Mouse (Mus musculus) T-helper 1 cell (primary cell): ENCODE measurements around the gene Cops4.

Experiments
- in situ Hi-C: fragments of 300-600 bp; cut with MboI, MseI; formaldehyde crosslinking; loops from one replicate; pipeline ENCODE4 v1.15.1; 2025; ENCODE audit warnings: high pct_unique_total_duplicates

Gene Cops4

DNA sequence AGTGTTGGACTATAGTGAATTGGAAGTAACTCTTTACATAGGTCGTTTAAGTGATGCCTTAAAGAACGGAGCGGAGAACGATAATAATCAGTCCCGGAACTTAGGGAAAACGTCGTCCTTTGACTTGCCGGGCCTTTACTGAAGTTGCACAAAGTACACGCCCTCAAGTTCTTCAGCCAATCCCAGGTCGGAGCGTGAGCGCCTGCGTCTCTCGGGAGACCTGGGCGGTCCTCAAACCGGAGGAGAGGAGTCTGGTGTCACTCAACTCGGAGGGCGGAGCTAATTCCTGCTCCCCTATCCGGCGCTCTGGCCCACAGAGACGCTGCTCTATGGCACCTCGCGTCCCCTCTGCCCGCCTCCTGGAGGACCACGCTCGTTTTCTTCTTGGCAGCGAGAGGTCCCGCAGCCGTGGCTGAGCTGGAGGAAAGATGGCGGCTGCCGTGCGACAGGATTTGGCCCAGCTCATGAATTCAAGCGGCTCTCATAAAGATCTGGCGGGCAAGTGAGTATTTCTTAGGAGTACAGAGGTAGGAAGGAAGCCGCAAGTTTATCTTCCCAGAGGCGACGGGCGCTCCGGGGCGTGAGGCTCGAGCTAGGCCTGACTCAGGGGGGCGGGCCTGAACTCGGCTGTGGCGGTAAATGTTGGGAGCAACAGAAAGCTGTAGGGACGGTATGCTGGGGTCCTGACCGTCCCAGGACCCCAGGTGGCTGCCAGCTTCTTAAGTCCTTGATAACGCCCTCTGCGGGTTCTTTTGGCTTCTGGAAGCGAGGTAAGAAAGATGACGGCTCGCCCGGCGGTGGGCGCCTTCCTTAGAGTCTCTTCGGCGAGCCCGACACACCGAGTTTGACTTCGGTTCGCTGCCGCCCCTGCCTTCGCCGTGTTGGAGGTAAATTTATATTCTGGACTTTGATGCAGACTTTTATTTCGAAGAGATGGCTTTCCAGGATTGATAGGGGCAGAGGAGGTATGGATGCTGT, at the start of gene Cops4:
TSS of gene Cops4 (plus strand) at position 261 of the 978 bp plus-strand sequence.
- in situ Hi-C loops: loop anchor here (5.0 kb wide), 1 partner anchor 91 kb away; no protein-coding TSS in a partner anchor

DNA sequence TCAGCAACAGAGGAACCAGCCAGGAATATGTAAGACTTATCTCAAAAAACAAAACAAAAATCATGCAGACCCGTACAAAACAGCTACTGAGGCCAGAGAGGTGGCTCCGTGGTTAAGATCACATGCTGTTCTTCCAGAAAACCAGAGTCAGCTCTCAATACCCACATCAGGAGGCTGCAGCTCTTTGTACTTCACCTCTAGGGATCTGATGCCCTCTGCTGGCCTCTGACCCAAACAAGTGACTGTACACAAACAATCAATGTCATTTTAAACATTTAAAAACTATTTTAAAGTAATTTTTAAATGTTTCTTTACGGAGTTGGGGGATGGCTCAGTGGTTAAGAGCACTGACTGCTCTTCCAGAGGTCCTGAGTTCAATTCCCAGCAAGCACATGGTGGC, 41.8 kb upstream of the Cops4 start:
- in situ Hi-C loops: no loop called here

DNA sequence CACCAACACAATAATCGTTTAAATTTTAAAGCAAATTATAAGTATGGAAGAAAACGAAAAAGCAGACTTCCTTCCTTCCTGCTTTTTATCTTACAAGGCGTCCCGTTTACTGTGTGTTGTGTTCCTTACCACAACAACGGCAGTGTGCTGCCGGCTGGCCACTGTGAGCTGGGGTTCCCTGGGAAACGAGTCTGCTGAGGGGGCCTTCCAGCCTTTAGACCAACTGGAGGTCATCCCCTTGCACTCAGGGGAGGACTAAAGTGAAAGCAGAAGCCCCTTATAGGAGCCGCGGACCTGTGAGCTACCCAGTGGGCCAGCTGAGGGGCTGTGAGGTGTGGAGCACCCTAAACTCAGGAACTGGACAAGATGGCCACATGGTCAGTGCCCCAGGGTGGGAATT, 40.5 kb upstream of the Cops4 start:
- in situ Hi-C loops: no loop called here

DNA sequence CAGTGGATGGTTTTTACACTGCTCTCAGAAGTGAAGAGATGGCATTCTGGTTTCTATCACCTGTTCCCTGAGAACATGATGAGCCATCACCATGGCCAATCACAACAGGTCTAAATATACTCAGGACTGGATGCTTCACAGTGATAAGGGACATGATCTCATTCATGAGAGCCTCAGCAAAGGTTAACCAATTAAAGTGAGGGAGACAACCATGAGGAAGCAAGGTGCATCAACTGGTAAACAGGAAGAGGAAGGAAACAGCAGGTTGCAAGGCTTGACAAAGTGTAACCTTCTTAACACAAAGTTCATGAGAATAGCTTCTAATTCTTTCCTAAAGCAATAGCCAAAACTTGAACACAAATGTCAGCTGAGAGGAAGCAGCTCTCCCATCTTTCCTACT, 34.5 kb upstream of the Cops4 start:
- in situ Hi-C loops: no loop called here

DNA sequence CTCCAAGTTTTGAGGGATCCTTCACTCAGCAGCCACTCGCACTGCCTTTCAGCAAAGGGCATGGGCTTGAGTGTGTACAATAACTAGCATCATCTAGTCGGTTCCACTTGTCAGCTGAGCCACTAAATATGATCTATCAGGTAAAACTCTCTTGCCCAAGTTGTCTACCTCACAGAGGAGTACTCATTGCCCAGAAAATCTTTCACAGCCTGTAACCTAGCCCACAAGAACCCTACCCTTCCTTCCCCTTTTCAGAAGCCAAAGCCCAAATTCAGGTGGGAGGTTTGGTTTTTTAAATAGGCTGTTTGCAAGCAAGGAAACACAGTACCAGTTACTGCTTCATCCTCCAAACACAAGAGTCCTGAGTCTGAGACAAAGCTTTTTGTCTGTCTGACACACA, 31.0 kb upstream of the Cops4 start:
- in situ Hi-C loops: no loop called here

DNA sequence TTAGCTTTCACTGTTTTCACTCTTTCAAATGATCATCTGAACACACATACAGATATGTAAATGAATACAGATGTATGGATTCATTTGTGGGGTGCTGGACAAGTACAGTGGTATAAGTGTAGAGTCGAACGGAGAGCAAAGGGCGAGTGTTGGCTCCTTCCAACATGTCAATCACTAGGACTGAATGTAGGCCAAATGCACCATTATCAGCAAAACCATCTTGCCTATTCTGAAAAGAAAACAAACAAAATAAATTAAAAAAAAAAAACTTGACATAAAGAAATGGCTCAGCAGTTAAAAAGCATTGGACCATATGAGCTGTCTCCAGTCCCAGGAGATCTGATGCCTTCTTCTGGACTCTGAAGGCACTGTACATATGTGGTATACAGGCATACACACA, 29.9 kb upstream of the Cops4 start:
- in situ Hi-C loops: no loop called here

DNA sequence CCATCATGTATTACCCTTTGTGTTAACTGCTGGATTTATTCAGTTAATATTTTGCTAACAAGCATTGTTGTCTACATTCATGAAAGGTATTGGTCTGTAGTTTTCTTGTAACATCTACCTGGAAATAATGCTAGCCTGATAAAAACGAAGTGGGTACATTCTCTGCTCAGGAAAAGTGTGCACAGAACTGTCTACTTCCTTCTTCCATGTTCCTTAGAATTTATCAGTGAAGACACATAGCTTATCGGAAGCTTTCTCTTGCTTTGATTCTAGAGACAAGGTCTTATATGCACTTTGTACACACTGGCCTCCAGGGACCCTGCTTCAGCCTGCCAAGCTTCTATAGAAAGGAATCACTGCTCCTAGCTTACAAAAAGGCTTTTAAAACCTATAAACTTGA, 28.8 kb upstream of the Cops4 start:
- in situ Hi-C loops: no loop called here

DNA sequence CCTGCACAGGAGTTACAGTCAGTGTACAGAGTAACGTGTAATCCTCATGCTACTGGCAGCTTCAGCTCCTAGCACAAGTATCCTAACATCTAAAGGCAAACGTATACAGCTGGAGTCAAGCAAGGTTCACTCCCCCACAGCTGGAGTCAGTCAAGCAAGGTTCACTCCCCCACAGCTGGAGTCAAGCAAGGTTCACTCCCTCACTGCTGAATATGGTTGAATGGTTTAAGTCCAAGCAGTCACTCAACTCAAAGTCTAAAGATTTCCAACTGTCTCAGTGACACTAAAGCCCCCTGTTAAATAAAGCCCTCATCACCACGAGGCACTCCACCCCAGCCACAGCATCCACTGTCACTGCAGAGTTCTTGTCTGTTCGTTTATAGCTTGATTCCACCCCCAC, 26.4 kb upstream of the Cops4 start:
- in situ Hi-C loops: no loop called here

DNA sequence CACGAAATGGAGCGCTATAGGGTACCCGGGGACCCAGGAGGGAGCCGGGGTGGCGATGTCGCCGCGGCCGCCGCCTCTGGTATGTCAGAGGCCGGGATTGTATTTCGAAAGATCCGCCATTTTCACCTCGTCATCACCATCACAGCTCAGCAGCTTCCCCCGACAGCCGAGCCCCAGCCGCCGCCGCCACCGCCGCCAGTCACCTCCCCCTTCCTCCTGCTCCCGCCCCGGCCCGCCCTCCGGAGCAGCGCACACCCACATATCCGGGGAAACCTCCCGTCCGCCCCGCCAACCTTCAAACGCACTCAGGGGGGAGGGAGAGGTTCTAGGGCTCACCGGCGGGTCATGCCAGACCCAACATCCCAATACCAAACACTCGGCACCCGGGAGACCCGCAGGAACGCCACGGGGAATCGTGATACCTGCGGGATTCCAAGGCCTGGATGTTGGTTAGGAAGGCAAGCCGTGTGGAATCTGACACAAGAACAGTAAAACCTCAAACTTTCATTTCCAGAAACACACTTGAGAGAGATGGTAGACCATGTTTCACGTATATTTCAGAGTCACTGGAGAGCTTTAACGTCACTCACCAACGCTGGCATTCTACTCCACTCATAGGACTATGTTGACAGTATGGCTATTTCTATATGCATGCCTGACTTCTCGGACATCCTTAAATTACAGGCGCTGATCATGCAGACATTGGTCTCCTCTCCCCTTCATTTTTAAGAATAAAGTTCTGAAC, 19.5 kb upstream of the Cops4 start:
- in situ Hi-C loops: no loop called here

DNA sequence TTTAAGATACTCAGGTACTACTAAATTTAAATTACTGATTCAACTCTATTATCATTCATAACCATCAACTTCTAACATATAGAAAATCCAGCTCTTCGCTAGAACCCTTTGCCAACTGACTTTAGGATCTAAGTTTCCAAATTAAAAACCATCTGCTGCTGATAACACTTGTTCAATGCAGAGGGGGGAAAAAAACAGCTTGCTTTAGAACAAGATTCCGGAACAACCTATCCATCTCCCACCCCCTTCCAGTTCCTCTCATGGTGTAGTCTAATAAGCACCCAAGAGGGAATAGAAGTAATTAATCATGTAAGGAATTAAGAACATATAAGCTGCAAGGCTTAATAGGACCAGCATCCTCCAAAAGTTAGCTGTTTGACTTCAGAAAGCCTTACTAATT, 18.9 kb upstream of the Cops4 start:
- in situ Hi-C loops: no loop called here

DNA sequence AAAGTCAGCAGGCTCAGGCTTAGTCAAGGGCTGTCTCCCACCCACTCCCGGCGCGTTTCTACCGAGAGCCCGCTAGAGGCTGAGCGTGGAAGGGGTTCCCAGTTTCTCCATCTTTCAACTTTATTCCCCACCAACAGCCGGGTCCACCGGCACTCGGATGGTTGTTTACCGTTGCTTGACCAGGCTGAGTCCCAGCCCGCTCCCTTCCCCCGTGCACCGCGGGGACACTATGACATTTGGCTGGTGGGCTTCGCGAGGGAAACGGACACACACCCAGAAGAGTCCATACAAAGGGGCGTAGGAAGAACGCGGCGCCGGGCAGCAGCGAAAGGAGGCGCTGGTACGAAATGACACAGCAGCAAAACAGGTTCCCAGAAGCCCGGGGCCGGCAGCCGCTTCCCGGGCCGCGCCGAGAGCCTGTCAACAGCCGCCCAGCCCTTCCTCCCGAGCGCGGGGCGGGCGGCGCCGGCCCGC, 18.2 kb upstream of the Cops4 start:
- in situ Hi-C loops: no loop called here

DNA sequence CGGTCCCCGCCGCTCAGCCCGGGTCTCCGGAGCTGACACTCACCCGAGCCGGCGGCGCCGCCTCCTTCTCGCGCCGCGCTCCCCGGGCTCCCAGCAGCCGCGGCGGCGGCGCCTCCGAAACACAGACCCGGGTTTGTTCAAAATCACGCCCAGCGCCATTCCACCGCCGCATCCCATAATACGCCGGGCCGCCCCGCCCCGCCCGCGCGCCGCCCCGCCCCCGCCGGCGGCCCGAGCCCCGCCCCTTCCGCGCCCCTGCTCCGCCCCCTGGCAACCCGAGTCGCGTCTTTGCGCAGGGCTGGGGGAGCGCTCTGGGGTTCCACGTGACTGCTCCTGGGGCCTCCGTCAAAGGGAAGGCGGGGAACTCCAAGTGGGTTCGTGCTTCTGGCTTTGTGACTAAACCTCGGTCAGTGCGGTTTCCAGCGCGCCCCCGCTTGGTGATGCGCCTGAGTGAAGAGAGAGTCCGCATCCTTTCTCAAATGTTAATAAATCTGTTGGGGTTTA, 17.6 kb upstream of the Cops4 start, which contains the start of gene Lin54:
TSS of gene Lin54 (minus strand) at position 182 of the 504 bp plus-strand sequence.
- in situ Hi-C loops: no loop called here

DNA sequence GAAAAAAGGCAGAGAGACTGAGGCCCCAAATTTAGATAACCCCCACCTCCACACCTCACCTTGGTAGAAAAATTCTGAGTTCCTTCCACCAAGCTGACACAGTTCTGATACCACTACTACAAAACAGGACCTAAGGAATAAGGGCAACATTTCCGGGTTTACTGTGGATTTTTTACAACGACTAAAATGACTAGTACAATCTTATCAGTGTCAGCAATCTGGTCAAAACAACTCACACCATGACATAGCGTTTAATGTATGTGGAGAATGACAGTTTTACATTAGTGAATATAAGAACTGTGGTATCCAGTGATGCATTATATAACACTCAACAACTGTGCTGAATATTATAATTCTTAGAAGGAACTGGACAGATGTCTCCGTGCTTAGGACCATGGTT, 16.8 kb upstream of the Cops4 start:
- in situ Hi-C loops: no loop called here

DNA sequence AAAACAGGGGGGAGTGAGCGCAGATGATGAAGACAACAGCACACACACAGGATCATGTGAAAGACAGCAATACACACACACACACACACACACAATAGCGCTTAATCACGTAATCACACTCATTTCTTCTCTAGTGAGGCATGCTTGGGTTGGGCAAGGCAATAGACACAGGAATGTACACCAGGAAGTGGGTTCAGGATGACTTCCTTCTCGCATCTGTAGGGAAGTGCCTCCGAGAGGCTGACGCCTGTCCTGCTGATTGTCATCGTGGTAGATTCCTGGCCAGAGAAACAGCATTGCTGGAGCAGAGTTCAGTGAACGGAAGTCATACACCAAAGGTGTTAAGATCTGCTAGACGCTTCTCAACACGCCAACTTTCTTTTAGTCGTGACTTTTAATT, 8.9 kb upstream of the Cops4 start:
- in situ Hi-C loops: no loop called here

DNA sequence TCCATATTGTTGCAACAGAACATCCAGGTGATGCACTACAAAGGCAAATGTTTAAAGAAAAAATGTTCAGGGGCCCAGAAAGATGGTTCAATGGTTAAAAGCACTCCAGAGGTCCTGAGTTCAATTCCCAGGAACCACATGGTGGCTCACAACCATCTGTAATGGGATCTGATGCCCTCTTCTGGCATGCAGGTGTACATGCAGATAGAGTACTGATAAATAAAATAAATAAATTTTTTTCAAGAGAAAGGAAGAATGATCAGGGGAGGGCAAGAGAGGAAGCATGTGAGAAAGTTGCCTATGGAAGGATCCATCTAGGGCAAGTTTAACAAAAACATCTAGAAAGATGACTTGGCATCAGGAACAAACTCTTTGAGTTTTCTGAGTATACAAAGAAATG, 5.5 kb upstream of the Cops4 start:
- in situ Hi-C loops: no loop called here

DNA sequence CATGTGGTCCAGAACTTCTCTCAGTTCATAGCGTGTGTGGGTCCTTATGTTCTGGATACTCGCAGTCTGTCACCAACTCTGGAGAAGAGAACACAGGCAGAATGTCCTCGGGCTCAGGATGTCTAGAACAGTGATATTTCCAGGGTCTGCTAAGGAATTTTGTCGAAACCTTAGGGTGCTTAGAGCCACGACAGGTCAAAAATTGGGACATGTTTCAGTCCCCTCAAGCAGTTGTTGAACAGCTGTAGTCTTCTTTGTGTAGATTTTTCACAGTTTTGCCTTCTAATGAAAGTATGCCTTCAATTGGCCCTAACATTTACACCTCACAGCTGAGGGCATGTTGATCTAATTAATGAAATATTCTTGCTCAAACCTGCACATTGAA, 910 bp downstream of the Cops4 start:
- in situ Hi-C loops: loop anchor here (5.0 kb wide), 1 partner anchor 92 kb away; no protein-coding TSS in a partner anchor

DNA sequence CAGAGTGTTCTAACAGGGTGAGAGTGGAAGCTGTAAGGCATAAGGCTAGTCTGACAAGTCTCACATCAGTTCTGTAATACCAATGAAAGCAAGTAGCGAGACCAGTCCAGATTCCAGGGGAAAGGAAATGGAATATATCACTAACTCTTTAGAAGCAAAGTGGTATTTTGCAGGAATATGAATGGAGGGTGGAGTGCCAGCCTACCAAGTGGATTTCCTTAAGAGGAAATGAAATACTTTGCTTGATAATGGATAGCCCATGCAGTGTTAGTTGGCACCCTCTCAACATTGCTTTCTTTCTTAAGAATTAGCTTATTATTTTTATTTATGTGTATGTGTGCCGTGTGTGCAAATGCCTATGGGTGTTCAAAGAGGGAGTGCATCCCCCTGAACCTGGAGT, 2.1 kb downstream of the Cops4 start:
- in situ Hi-C loops: no loop called here

DNA sequence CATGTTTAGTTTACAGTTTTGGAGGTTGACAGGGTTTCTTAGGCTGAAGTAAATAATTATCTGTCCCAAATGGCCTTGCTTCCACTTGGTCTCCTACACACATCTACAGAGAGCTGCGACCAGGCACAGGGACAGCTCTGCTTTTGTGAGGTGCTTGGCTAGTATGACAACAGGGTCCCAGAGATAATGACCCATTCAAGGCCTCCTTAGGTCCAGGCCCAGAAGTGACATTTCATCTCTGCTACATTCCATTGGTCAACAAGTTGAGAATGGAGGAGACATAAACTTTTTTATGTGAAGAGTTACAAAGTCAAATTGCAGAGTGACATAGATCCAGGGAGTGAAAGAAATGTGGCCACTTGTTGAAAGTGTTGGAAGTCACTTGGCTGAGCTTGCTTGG, 5.2 kb downstream of the Cops4 start:
- in situ Hi-C loops: no loop called here

DNA sequence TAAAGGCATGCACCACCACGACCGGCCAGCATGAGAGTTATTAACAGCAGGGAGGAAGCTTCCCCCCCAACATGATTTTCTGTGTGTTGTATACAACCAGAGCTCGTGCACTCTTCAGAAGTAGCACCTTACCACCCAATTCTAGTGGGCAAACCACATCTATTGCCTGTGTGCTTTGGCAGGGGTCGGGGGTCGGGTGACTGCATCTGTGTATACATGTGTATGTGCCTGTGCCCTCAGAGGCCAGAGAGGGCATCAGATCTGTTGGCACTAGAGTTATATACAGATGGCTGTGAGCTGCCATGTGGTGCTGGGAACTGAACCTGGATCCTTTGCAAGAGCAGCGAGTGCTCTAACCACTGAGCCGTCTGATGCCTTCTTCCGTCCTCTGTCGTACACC, 6.8 kb downstream of the Cops4 start:
- in situ Hi-C loops: no loop called here

DNA sequence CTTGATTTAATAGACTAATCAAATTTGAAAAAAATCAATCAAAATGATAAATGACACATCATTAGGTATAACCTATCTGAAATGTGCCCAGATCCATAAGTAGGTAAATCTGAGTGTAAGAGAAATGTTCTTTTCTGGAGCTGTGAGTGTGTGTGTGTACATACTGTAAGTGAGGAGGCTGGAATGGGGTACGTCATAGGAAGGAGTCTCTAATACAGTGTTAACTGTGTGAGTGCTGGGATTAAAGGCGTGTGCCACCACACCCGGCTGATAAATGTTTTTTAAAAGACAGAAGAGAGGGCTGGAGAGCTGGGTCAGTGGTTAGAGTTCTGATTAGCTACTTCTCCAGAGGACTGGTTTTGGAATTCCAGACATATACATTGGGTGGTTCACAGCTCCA, 7.5 kb downstream of the Cops4 start:
- in situ Hi-C loops: no loop called here

DNA sequence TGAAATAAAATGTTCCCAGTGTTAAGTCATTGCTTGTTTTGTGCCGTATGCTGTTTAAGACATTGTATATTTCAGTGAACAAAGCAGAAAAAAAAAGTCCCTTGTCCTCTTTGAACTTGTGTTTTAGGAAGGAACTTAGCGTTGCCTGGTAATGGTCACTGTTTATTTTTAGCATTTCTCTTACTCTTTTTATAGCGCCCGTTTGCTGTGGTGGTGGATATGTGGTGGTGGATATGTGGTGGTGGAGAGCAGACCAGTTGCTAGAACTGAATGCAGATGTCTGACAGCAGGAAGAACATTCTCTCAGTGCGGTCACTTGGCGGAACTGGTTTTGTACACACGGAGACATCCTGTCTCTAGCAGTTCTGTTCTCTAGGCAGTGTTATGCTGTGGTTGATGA, 8.1 kb downstream of the Cops4 start:
- in situ Hi-C loops: no loop called here

DNA sequence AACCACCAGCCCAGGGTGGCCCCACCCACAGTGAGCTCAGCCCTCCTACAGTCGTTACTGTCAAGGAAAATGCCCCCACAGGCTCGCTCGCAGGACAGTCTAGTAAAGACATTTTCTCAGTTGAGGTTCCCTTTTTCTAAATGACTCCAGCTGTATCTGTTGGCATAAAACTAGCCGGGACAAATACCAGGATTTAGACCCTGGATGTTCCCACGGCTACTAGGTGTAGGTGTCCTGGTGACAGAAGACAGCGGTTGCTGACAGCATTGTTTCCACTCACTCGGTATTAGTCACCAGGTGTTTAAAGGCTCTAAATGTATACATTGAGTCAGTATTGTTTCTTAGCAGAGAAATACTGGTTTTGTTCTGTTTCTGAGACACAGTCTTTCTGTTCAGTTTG, 17.7 kb downstream of the Cops4 start:
- in situ Hi-C loops: no loop called here
